Mouse (Mus musculus): Measurements from ENCODE around the gene B4galnt3. TPM values are rescaled to one million over a fixed set of nuclear protein-coding genes. Genes with fewer than 3 reads are reported as not detected.

B4galnt3 gene
- polyA plus RNA-seq, 1 experiment: 15.7 TPM

- peak overlapping the region; percentile 66 for H3K9ac ChIP-seq (ENCODE audit: low read depth, poor library complexity, severe bottlenecking)
- no peaks in the 10 kb centered on the region for H3K9me3 ChIP-seq (replicated peaks; ENCODE audit: control insufficient read depth, insufficient read depth, low read length, poor library complexity, severe bottlenecking)
- H3K4me3 ChIP-seq (ENCODE audit: low read depth, low read length): peak overlapping the region; percentile 32
- H3K36me3 ChIP-seq (ENCODE audit: control insufficient read depth, insufficient read depth, low read length, poor library complexity, severe bottlenecking): no peaks in the 10 kb centered on the region
- H3K27me3 ChIP-seq (ENCODE audit: control insufficient read depth, insufficient read depth, low read length, poor library complexity, severe bottlenecking): no peaks in the 10 kb centered on the region
- no peak for TF ChIP-seq CTCF (IDR thresholded peaks at IDR 0.05; ENCODE audit: low read depth, low read length)
- no peak for TF ChIP-seq POLR2A (IDR thresholded peaks at IDR 0.05; ENCODE audit: insufficient read depth, low read length)
- TF ChIP-seq EP300 (IDR thresholded peaks at IDR 0.05; ENCODE audit: insufficient read depth, low read depth, low read length): peak; percentile 90
- peaks cover 14% of the 10 kb centered on the region for H3K4me1 ChIP-seq (ENCODE audit: control insufficient read depth, insufficient read depth, low read length)
- peak overlapping the region; percentile 89 for H3K27ac ChIP-seq (ENCODE audit: insufficient read depth, low read length)
These were observed 106.7 kb downstream of the B4galnt3 start for GRCm38 (mm10) chr6:120187587-120188176.

GRCm38 (mm10) chr6:120186594-120186993 lies 107.8 kb downstream of the B4galnt3 start:
- Histone ChIP-seq H3K9me3 (replicated peaks; ENCODE audit: control insufficient read depth, insufficient read depth, low read length, poor library complexity, severe bottlenecking) (no peaks in the 10 kb centered on the region), H3K27ac (ENCODE audit: insufficient read depth, low read length) (peak overlapping the region; percentile 28), H3K27me3 (ENCODE audit: control insufficient read depth, insufficient read depth, low read length, poor library complexity, severe bottlenecking) (no peaks in the 10 kb centered on the region), H3K36me3 (ENCODE audit: control insufficient read depth, insufficient read depth, low read length, poor library complexity, severe bottlenecking) (no peaks in the 10 kb centered on the region), H3K9ac (ENCODE audit: low read depth, poor library complexity, severe bottlenecking) (peak overlapping the region; percentile 66), H3K4me3 (ENCODE audit: low read depth, low read length) (no peak overlapping the region), H3K4me1 (ENCODE audit: control insufficient read depth, insufficient read depth, low read length) (peaks cover 14% of the 10 kb centered on the region)
- no peak for TF ChIP-seq EP300 (IDR thresholded peaks at IDR 0.05; ENCODE audit: insufficient read depth, low read depth, low read length)
- no peak for TF ChIP-seq POLR2A (IDR thresholded peaks at IDR 0.05; ENCODE audit: insufficient read depth, low read length)
- TF ChIP-seq CTCF (IDR thresholded peaks at IDR 0.05; ENCODE audit: low read depth, low read length): no peak

GRCm38 (mm10) chr6:120185756-120186155 lies 108.6 kb downstream of the B4galnt3 start:
- no peaks in the 10 kb centered on the region for H3K27me3 ChIP-seq (ENCODE audit: control insufficient read depth, insufficient read depth, low read length, poor library complexity, severe bottlenecking)
- no peak for TF ChIP-seq POLR2A (IDR thresholded peaks at IDR 0.05; ENCODE audit: insufficient read depth, low read length)
- peaks cover 14% of the 10 kb centered on the region for H3K4me1 ChIP-seq (ENCODE audit: control insufficient read depth, insufficient read depth, low read length)
- H3K27ac ChIP-seq (ENCODE audit: insufficient read depth, low read length): peak overlapping the region; percentile 28
- no peaks in the 10 kb centered on the region for H3K36me3 ChIP-seq (ENCODE audit: control insufficient read depth, insufficient read depth, low read length, poor library complexity, severe bottlenecking)
- H3K4me3 ChIP-seq (ENCODE audit: low read depth, low read length): peak overlapping the region; percentile 3; the same call in 1 of the 2 replicates
- peak overlapping the region; percentile 0 for H3K9ac ChIP-seq (ENCODE audit: low read depth, poor library complexity, severe bottlenecking)
- no peaks in the 10 kb centered on the region for H3K9me3 ChIP-seq (replicated peaks; ENCODE audit: control insufficient read depth, insufficient read depth, low read length, poor library complexity, severe bottlenecking)

- no peaks in the 10 kb centered on the region for H3K27me3 ChIP-seq (ENCODE audit: control insufficient read depth, insufficient read depth, low read length, poor library complexity, severe bottlenecking)
- H3K9ac ChIP-seq (ENCODE audit: low read depth, poor library complexity, severe bottlenecking): 0 out of 2 replicates have a peak overlapping the region, but pooled peaks have one; percentile 0
These were observed 109.2 kb downstream of the B4galnt3 start for GRCm38 (mm10) chr6:120185012-120185730.

GRCm38 (mm10) chr6:120183771-120184170 lies 110.6 kb downstream of the B4galnt3 start:
- H3K9me3 ChIP-seq (replicated peaks; ENCODE audit: control insufficient read depth, insufficient read depth, low read length, poor library complexity, severe bottlenecking): no peaks in the 10 kb centered on the region
- no peak overlapping the region for H3K27ac ChIP-seq (ENCODE audit: insufficient read depth, low read length)
- H3K4me1 ChIP-seq (ENCODE audit: control insufficient read depth, insufficient read depth, low read length): peaks cover 7% of the 10 kb centered on the region
- no peak overlapping the region for H3K9ac ChIP-seq (ENCODE audit: low read depth, poor library complexity, severe bottlenecking)
- TF ChIP-seq EP300 (IDR thresholded peaks at IDR 0.05; ENCODE audit: insufficient read depth, low read depth, low read length): no peak
- TF ChIP-seq POLR2A (IDR thresholded peaks at IDR 0.05; ENCODE audit: insufficient read depth, low read length): no peak
- no peak for TF ChIP-seq CTCF (IDR thresholded peaks at IDR 0.05; ENCODE audit: low read depth, low read length)
- no peaks in the 10 kb centered on the region for H3K36me3 ChIP-seq (ENCODE audit: control insufficient read depth, insufficient read depth, low read length, poor library complexity, severe bottlenecking)
- no peak overlapping the region for H3K4me3 ChIP-seq (ENCODE audit: low read depth, low read length)
- no peaks in the 10 kb centered on the region for H3K27me3 ChIP-seq (ENCODE audit: control insufficient read depth, insufficient read depth, low read length, poor library complexity, severe bottlenecking)

More at GRCm38 (mm10) chr6:120185012-120185730, 109.2 kb downstream of the B4galnt3 start:
- Histone ChIP-seq H3K4me3 (ENCODE audit: low read depth, low read length) (0 out of 2 replicates have a peak overlapping the region, but pooled peaks have one; percentile 3), H3K9me3 (replicated peaks; ENCODE audit: control insufficient read depth, insufficient read depth, low read length, poor library complexity, severe bottlenecking) (no peaks in the 10 kb centered on the region), H3K4me1 (ENCODE audit: control insufficient read depth, insufficient read depth, low read length) (peaks cover 14% of the 10 kb centered on the region), H3K27ac (ENCODE audit: insufficient read depth, low read length) (peak overlapping the region; percentile 28), H3K36me3 (ENCODE audit: control insufficient read depth, insufficient read depth, low read length, poor library complexity, severe bottlenecking) (no peaks in the 10 kb centered on the region)
- TF ChIP-seq EP300 (IDR thresholded peaks at IDR 0.05; ENCODE audit: insufficient read depth, low read depth, low read length): 0 out of 2 replicates have a peak, but pooled peaks have one; percentile 20
- no peak for TF ChIP-seq CTCF (IDR thresholded peaks at IDR 0.05; ENCODE audit: low read depth, low read length)

- H3K27me3 ChIP-seq (ENCODE audit: control insufficient read depth, insufficient read depth, low read length, poor library complexity, severe bottlenecking): no peaks in the 10 kb centered on the region
- no peak overlapping the region for H3K9ac ChIP-seq (ENCODE audit: low read depth, poor library complexity, severe bottlenecking)
- H3K4me1 ChIP-seq (ENCODE audit: control insufficient read depth, insufficient read depth, low read length): peaks cover 7% of the 10 kb centered on the region
- H3K36me3 ChIP-seq (ENCODE audit: control insufficient read depth, insufficient read depth, low read length, poor library complexity, severe bottlenecking): no peaks in the 10 kb centered on the region
- H3K9me3 ChIP-seq (replicated peaks; ENCODE audit: control insufficient read depth, insufficient read depth, low read length, poor library complexity, severe bottlenecking): no peaks in the 10 kb centered on the region
- no peak overlapping the region for H3K27ac ChIP-seq (ENCODE audit: insufficient read depth, low read length)
- no peak overlapping the region for H3K4me3 ChIP-seq (ENCODE audit: low read depth, low read length)
- TF ChIP-seq EP300 (IDR thresholded peaks at IDR 0.05; ENCODE audit: insufficient read depth, low read depth, low read length) (no peak), POLR2A (IDR thresholded peaks at IDR 0.05; ENCODE audit: insufficient read depth, low read length) (no peak), CTCF (IDR thresholded peaks at IDR 0.05; ENCODE audit: low read depth, low read length) (no peak)
These were observed 112.2 kb downstream of the B4galnt3 start for GRCm38 (mm10) chr6:120182160-120182559.

Data from ES-Bruce4 (cell line).